Mouse (Mus musculus): ENCODE data around the gene Dnajb14. TPM values are rescaled to one million over a fixed set of nuclear protein-coding genes. Genes with fewer than 3 reads are reported as not detected.
"Not testable (repeated sequence)": the region's sequence is repeated elsewhere in the genome, so short reads cannot be mapped to it uniquely, and the experiment has no call there.

Gene Dnajb14
- polyA plus RNA-seq, 1 experiment from 2014 or later = 33.0 TPM

DNA sequence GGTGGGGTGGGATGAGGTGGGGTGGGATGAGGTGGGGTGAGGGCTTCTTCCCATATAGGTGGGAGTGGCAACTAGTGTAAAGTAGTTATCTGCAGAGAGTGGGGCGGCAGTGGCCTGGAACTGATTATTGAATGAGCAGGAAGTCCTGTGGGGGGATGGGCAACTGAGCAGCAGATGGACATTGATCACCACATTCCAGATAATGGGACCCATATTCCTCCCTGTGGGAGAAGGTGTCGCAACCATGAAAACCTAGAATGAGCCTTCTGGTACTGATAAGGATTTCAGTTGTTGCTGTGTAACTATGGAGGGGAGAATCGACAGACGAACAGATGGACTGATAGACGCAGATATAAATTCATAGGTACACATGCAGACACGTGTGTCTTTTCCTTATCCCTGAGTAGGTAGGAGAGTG is 76.3 kb downstream of the Dnajb14 start:
- peaks cover 8% of the 10 kb centered on the region; the same call in 1 of the 2 replicates for H3K79me2 ChIP-seq (ENCODE audit: inconsistent target)
- no peak overlapping the region for H3K27ac ChIP-seq
- 96% methylated on average over 6 of the region's 6 CpGs for WGBS (ENCODE audit: missing documents)
- no peaks in the 10 kb centered on the region for H3K36me3 ChIP-seq (ENCODE audit: inconsistent target)
- no peak overlapping the region for H3K4me3 ChIP-seq (ENCODE audit: inconsistent target)

DNA sequence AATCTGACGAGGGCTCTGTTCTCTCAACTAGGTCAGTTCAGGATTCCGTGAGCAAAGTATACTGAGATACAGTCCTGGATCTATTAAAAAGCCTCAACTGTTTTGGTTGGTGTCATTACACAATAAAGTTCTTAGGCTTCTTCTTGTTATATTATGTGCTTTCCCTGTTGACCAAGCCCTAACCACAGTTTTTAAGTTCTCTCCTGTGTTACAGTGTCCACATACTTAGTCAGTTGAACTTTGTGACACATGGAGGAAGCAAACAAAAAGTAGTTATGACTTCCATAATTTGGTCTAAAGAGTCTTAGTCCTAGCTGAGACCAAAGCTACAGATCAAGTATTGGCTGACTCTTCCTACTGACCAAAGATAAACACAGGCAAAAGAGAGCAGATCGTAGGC is 79.4 kb downstream of the Dnajb14 start:
- Histone ChIP-seq H3K36me3 (ENCODE audit: inconsistent target) (no peaks in the 10 kb centered on the region), H3K4me3 (ENCODE audit: inconsistent target) (no peak overlapping the region), H3K79me2 (ENCODE audit: inconsistent target) (peaks cover 8% of the 10 kb centered on the region; the same call in 1 of the 2 replicates), H3K27ac (peak overlapping the region; percentile 34)
- WGBS (ENCODE audit: missing documents) = 64% methylated on average over 3 of the region's 3 CpGs

DNA sequence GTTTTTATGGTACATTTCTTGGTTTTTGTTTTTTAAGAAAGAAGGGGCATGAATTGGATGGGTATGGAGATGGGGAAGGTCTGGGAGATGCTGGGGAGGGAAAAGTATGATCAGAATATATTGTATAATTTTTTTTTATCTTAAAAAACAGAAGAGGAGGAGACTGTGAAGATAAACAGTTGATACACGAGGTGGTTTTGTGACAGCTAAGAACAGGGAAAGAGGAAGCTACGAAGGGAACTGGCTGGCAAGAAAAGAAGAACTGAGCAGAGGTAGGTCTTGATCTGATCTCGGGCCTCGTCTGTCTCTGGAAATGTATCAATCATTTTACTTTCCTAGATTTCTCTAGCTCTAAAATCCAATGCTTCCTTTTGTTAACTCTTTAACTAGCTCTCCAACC is 80.0 kb downstream of the Dnajb14 start:
- WGBS (ENCODE audit: missing documents) = 0% methylated on average over 4 of the region's 4 CpGs
- Histone ChIP-seq H3K36me3 (ENCODE audit: inconsistent target) (no peaks in the 10 kb centered on the region), H3K4me3 (ENCODE audit: inconsistent target) (no peak overlapping the region)

DNA sequence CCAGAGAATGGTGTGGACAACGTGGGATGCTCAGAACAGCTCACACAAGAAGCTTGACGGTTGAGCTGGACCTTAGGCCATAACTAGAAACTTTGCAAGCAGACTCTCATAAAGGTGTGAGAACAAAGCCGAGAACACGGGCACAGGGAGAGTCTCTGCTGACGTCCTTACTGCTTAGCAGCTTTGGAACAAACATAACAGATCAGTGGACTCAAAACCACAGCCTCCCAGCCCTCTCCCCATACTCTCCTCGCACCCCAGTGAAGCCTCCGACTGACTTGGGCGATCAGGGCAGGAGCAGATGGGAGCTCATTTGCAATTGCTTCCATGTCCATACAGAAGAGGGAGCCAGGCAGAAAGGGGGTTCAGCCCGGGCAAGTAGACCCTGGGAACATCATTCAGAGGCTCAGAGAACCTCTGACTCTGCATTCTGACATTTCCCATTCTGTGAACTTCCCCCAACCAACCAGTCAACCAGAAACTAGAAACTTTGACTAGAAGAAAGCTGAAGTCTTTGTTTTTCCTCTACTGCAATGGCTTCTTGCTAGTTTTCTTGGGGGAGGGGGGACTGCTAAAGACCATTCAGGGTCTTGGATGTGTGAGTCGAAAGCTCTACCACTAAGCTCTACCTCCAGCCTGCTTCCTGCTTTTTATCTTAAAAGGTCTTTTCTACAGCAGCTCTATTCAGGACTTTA is 82.9 kb downstream of the Dnajb14 start:
- no peaks in the 10 kb centered on the region for H3K79me2 ChIP-seq (ENCODE audit: inconsistent target)
- WGBS (ENCODE audit: missing documents) = 68% methylated on average over 10 of the region's 10 CpGs
- H3K4me3 ChIP-seq (ENCODE audit: inconsistent target) = no peak overlapping the region
- H3K27ac ChIP-seq = peak overlapping the region; percentile 21
- no peaks in the 10 kb centered on the region for H3K36me3 ChIP-seq (ENCODE audit: inconsistent target)

More for the DNA sequence above, 80.0 kb downstream of the Dnajb14 start:
- Histone ChIP-seq H3K79me2 (ENCODE audit: inconsistent target) (peaks cover 8% of the 10 kb centered on the region; the same call in 1 of the 2 replicates), H3K27ac (peak overlapping the region; percentile 34)

DNA sequence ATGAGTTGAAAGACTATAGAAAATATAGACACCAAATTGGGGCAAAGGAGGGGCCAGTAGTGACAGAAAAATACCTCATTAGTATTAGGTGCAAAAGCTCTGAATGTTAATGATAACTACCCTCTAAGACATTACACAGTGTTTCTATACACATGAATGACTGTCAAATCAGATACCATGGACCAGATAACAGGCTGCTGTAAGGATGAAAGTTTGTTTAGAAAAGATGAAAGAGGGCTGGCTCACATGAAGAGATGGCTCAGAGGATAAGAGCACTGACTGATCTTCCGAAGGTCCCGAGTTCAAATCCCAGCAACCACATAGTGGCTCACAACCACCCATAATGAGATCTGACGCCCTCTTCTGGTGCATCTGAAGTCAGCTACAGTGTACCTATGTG is 83.8 kb downstream of the Dnajb14 start:
- H3K4me3 ChIP-seq (ENCODE audit: inconsistent target); H3K79me2 ChIP-seq (ENCODE audit: inconsistent target); H3K36me3 ChIP-seq (ENCODE audit: inconsistent target): not testable (repeated sequence)
- 92% methylated on average over 3 of the region's 3 CpGs for WGBS (ENCODE audit: missing documents)
- H3K27ac ChIP-seq = peak overlapping the region; percentile 85

DNA sequence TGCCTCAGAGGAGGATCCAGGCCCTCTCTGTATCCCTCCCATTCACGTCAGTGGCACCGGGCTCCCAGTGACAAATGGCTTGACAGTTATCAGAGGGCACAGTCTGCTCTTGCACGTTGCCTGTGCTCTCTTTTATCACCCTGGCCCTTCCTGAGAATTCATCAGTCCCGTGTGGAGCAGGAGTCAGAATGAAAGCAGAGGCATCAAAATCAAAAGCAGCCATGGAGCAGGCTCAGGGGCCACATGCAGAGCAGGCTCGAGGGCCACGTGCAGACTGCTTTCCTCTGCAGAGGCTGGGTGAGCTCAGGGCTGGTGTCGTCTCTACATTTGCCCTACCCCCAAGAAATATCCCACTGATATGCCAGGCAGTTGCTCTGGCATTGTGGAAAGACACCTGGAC is 84.3 kb downstream of the Dnajb14 start:
- Histone ChIP-seq H3K36me3 (ENCODE audit: inconsistent target) (no peaks in the 10 kb centered on the region), H3K4me3 (ENCODE audit: inconsistent target) (no peak overlapping the region), H3K27ac (peak overlapping the region; percentile 85), H3K79me2 (ENCODE audit: inconsistent target) (no peaks in the 10 kb centered on the region)
- 47% methylated on average over 7 of the region's 7 CpGs for WGBS (ENCODE audit: missing documents)

DNA sequence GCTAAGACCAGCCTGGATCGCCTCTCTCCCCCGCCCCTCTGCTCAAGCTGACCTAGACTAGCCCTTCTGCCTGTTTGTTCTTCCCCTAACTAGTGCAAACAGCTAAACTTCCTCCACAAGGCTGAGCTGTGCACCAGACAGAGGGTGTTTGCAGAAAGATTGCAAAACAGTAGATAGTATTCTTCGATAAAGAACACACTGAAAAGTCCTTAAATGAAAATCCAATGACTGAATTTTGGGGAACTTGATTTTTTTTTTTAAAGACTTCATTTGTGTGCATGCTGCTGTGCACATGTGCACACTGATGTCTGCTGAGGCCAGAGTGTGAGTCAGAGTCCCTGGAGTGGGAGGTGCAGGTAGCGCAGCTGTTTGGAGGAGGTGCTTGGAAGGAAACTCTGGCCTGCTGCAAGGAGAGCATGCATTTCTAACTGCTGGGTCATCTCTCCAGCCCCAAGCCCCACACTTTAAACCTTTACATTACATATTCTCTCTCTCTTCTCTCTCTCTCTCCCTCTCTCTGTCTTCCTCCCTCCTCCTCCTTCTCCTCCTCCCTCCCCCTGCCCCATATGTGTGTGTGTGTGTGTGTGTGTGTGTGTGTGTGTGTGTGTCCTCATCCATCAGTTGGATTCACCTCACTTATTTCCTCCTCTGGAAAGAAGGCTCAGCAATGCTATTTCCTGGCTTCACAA is 84.9 kb downstream of the Dnajb14 start:
- no peaks in the 10 kb centered on the region for H3K36me3 ChIP-seq (ENCODE audit: inconsistent target)
- 0% methylated on average over 4 of the region's 4 CpGs for WGBS (ENCODE audit: missing documents)

DNA sequence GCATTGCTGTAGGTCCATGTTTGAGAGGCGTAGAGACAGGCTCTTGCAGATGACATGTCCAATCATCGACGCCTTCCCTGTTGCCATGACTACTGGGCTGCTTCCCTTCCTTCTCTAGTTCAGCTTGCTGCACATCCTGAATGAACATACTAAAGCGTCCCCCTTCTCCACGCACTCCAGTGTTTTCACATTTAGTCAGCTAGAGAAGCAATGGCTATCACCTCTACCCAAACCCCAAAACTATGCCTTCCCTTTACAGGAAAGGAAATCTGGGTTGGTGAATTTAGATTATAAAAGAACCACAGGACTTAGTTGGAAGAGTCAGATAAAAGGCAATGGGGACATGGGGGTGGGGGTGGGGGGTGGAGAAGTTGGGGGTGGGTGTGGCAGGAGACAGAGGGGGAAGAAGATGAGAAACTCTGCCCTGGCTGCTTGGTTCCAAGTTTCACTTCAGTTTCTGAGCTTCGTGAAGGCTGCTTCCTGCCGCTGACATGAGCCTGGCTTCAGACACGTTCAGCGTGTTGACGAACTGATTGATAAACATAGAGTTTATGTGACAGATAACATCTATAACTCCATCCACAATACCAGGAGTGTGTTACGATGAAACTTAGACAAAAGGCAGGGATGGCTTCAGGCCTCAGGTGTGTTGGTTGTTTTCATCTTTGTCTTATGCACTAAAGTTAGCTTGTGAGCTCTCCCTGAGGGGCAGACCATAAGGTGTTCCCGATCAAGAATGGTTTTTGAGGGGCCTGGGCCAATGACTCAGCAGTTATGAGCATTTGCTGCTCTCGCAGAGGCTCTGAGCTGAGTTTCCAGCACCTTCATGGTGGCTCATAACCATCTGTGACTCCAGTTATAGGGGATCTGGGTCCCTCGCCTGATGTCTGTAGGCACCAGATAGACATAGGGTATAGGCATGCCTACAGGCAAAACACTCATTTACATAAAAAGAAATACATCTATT is 85.7 kb downstream of the Dnajb14 start:
- no peak overlapping the region for H3K4me3 ChIP-seq (ENCODE audit: inconsistent target)
- peak overlapping the region; percentile 85 for H3K27ac ChIP-seq
- no peaks in the 10 kb centered on the region for H3K36me3 ChIP-seq (ENCODE audit: inconsistent target)
- 8% methylated on average over 14 of the region's 14 CpGs for WGBS (ENCODE audit: missing documents)
- no peaks in the 10 kb centered on the region for H3K79me2 ChIP-seq (ENCODE audit: inconsistent target)

More for the DNA sequence above, 84.9 kb downstream of the Dnajb14 start:
- no peak overlapping the region for H3K4me3 ChIP-seq (ENCODE audit: inconsistent target)
- peak overlapping the region; percentile 85 for H3K27ac ChIP-seq
- no peaks in the 10 kb centered on the region for H3K79me2 ChIP-seq (ENCODE audit: inconsistent target)

DNA sequence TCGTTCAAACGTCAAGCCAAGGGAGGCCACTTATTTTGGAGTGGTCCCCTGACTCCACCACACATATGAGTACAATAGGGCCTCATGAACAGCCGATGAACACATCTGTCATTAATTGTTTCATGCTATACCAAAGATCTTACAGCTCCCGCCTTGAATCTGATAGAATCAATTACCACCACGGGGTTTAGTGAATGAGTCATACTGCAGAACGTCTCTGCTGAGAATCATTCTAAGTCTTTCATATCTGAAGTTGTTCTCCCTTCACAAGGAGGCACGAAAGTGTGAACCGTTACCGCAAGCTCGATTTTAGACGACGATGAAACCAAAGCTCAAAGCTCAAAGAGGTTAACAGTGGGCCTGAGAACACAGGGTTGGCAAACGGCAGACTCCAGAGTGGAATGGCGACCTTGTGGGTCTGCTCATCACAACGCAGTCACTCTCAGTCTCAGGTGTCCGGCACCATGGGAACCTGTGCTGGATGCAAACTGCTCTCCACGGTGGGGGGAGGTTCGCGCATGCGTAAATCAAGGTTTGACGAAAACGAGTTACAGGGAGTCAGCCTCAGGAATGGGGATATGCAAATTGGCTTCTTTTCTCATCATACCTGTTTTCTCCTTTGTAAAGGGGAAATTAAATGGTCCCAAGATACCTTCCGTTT is 86.9 kb downstream of the Dnajb14 start:
- WGBS (ENCODE audit: missing documents) = 75% methylated on average over 23 of the region's 23 CpGs
- Histone ChIP-seq H3K27ac (peak overlapping the region; percentile 85), H3K79me2 (ENCODE audit: inconsistent target) (no peaks in the 10 kb centered on the region), H3K36me3 (ENCODE audit: inconsistent target) (no peaks in the 10 kb centered on the region), H3K4me3 (ENCODE audit: inconsistent target) (no peak overlapping the region)

DNA sequence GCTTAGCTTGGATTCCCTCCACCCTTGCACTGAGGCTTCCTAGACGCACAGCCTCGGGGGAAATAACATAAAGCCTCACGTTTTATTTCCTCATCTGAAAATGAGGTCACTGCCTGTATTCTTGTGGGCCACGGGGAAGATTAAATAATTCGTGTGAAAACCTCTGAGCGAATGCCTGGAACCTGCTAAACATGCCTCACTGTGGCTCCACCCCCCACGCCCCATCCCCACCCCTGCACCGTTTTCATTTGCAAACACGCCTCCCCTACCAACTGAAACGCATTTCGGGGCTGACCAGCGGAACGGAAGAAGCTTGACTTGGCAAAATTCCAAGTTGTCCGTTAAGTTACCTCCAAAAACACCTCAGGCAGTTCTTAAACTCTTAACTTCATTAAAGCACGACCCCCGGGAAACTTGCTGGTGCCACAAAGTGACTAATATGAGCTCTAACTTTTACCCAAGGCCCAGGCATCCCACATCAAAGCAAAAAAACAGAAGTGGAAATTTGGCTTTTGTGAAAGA is 88.1 kb downstream of the Dnajb14 start:
- Histone ChIP-seq H3K36me3 (ENCODE audit: inconsistent target) (no peaks in the 10 kb centered on the region), H3K4me3 (ENCODE audit: inconsistent target) (no peak overlapping the region), H3K79me2 (ENCODE audit: inconsistent target) (no peaks in the 10 kb centered on the region), H3K27ac (no peak overlapping the region)
- 11% methylated on average over 16 of the region's 16 CpGs for WGBS (ENCODE audit: missing documents)

DNA sequence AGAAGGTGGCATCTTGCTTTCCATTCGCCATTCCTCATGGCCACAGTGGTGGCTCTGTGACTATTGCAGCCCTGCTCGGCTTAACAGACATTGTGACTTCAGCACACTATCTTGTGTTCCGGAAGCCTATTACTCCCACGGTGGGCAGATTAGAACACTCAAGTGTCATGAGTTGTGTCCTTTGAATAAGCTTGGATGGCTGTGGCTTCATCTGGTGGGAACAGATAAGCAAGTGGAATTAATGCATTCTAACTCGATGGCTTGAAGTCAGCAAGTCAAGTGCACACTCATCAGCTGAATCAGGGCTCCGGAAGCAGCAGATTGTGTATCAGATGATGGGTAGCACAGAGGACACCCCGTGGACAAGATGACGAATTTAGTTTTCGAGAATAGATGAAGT is 90.4 kb downstream of the Dnajb14 start:
- H3K36me3 ChIP-seq (ENCODE audit: inconsistent target) = peaks cover 7% of the 10 kb centered on the region; the same call in 1 of the 2 replicates
- H3K27ac ChIP-seq = no peak overlapping the region
- WGBS (ENCODE audit: missing documents) = 68% methylated on average over 8 of the region's 9 CpGs
- H3K4me3 ChIP-seq (ENCODE audit: inconsistent target) = no peak overlapping the region
- H3K79me2 ChIP-seq (ENCODE audit: inconsistent target) = no peaks in the 10 kb centered on the region

DNA sequence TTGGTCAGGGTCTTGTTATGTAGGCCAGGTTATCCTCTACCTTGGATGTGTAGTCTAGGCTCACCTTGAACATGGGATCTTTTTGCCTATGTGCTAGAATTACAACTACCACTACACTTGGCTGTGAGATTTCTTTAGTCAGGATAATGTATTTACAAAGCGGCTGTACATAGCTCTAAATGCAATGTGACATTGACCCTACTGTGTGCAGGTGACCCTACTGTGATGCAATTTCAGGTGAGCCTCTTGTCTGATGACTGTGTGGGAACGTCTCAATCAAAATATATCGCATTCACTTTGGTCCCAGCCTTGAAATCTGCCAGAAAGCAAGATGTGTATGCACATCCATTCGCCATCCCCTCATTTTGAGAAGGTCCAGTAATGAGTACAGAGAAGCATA is 90.9 kb downstream of the Dnajb14 start:
- WGBS (ENCODE audit: missing documents) = 100% methylated on average over 2 of the region's 4 CpGs
- no peak overlapping the region for H3K27ac ChIP-seq
- H3K79me2 ChIP-seq (ENCODE audit: inconsistent target) = no peaks in the 10 kb centered on the region
- no peak overlapping the region for H3K4me3 ChIP-seq (ENCODE audit: inconsistent target)
- peaks cover 7% of the 10 kb centered on the region; the same call in 1 of the 2 replicates for H3K36me3 ChIP-seq (ENCODE audit: inconsistent target)

DNA sequence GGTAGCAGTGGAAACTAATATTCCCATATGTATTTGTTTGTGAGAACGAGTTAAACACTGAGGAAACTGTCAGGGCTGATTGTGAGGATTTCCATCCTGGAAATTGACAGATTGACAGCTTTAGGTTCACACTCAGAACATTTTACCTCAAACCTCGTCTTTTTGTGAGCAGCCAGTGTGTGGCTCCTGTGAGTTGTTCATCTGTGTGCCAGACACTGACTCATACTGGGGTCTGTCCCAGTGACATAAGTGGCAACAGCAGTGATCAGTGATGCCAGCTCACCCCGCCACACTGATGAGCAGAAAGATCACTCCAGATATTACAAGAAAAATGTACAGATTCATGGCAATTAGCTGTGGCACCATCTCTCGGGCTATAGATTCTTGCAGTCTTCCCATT is 92.0 kb downstream of the Dnajb14 start:
- peaks cover 7% of the 10 kb centered on the region; the same call in 1 of the 2 replicates for H3K36me3 ChIP-seq (ENCODE audit: inconsistent target)
- no peaks in the 10 kb centered on the region for H3K79me2 ChIP-seq (ENCODE audit: inconsistent target)
- no peak overlapping the region for H3K4me3 ChIP-seq (ENCODE audit: inconsistent target)
- H3K27ac ChIP-seq = no peak overlapping the region
- WGBS (ENCODE audit: missing documents) = 88% methylated on average over 4 of the region's 4 CpGs

Data from macrophage (primary cell).